Mouse (Mus musculus): ENCODE data around the gene Chl1. TPM values are rescaled to one million over a fixed set of nuclear protein-coding genes. Genes with fewer than 3 reads are reported as not detected.
A peak's percentile ranks its signal among the peaks of the same experiment; 100 is the strongest.

Gene Chl1
- 0.97 and 1.7 TPM in 2 replicates for polyA plus RNA-seq (2016; fragmentation: Nextera tagmentation; extraction: Ambion mirVana)

- Histone ChIP-seq H3K4me1 (replicated peaks) (peaks cover 20% of the 10 kb centered on the region), H3K36me3 (no peaks in the 10 kb centered on the region), H3K4me2 (peak within 1 kb of the TSS; percentile 74), H3K9me3 (no peaks in the 10 kb centered on the region), H3K4me3 (replicated peaks) (peak within 1 kb of the TSS; percentile 42), H3K27me3 (peaks cover 60% of the 10 kb centered on the region), H3K27ac (no peak within 1 kb of the TSS), H3K9ac (replicated peaks) (no peak within 1 kb of the TSS)
- peak; percentile 60; the same call in 1 of the 2 replicates for ATAC-seq (ENCODE audit: insufficient number of reproducible peaks, insufficient read depth, low FRiP score, low TSS enrichment, low read depth)
- WGBS, result 3% methylated on average over 25 of the region's 25 CpGs
Observed at GRCm38 (mm10) chr6:103510392-103511289, at the start of gene Chl1. Gene Chl1 (plus strand): TSS chr6:103510586.

GRCm38 (mm10) chr6:103465479-103466080 lies 44.8 kb upstream of the Chl1 start:
- H3K9me3 ChIP-seq, result no peaks in the 10 kb centered on the region
- no peaks in the 10 kb centered on the region for H3K36me3 ChIP-seq
- WGBS, result 75% methylated on average over 5 of the region's 5 CpGs
- no peaks in the 10 kb centered on the region for H3K4me1 ChIP-seq (replicated peaks)
- no peak overlapping the region for H3K9ac ChIP-seq (replicated peaks)
- H3K27me3 ChIP-seq, result no peaks in the 10 kb centered on the region
- H3K4me2 ChIP-seq, result no peak overlapping the region
- no peak overlapping the region for H3K4me3 ChIP-seq (replicated peaks)
- no peak for ATAC-seq (ENCODE audit: insufficient number of reproducible peaks, insufficient read depth, low FRiP score, low TSS enrichment, low read depth)
- no peak overlapping the region for H3K27ac ChIP-seq

GRCm38 (mm10) chr6:103473316-103473715 lies 37.1 kb upstream of the Chl1 start:
- no peaks in the 10 kb centered on the region for H3K27me3 ChIP-seq
- H3K4me2 ChIP-seq, result no peak overlapping the region
- H3K9me3 ChIP-seq, result no peaks in the 10 kb centered on the region
- H3K4me3 ChIP-seq (replicated peaks), result no peak overlapping the region
- no peak for ATAC-seq (ENCODE audit: insufficient number of reproducible peaks, insufficient read depth, low FRiP score, low TSS enrichment, low read depth)
- H3K27ac ChIP-seq, result no peak overlapping the region
- 62% methylated on average over 5 of the region's 5 CpGs for WGBS
- no peak overlapping the region for H3K9ac ChIP-seq (replicated peaks)
- H3K4me1 ChIP-seq (replicated peaks), result no peaks in the 10 kb centered on the region
- H3K36me3 ChIP-seq, result no peaks in the 10 kb centered on the region

- Histone ChIP-seq H3K4me2 (no peak overlapping the region), H3K9ac (replicated peaks) (no peak overlapping the region), H3K9me3 (no peaks in the 10 kb centered on the region), H3K36me3 (no peaks in the 10 kb centered on the region), H3K27me3 (no peaks in the 10 kb centered on the region), H3K27ac (no peak overlapping the region), H3K4me3 (replicated peaks) (no peak overlapping the region), H3K4me1 (replicated peaks) (no peaks in the 10 kb centered on the region)
- 82% methylated on average over 1 of the region's 1 CpGs for WGBS
- ATAC-seq (ENCODE audit: insufficient number of reproducible peaks, insufficient read depth, low FRiP score, low TSS enrichment, low read depth), result no peak
Observed at GRCm38 (mm10) chr6:103487199-103487598, 23.2 kb upstream of the Chl1 start.

- no peak overlapping the region for H3K9ac ChIP-seq (replicated peaks)
- peak; percentile 15; the same call in 1 of the 2 replicates for ATAC-seq (ENCODE audit: insufficient number of reproducible peaks, insufficient read depth, low FRiP score, low TSS enrichment, low read depth)
- H3K36me3 ChIP-seq, result no peaks in the 10 kb centered on the region
- 13% methylated on average over 4 of the region's 4 CpGs for WGBS
- H3K4me3 ChIP-seq (replicated peaks), result no peak overlapping the region
- H3K27me3 ChIP-seq, result no peaks in the 10 kb centered on the region
- no peak overlapping the region for H3K4me2 ChIP-seq
- peaks cover 6% of the 10 kb centered on the region; the same call in 1 of the 2 replicates for H3K4me1 ChIP-seq (replicated peaks)
- H3K27ac ChIP-seq, result no peak overlapping the region
- no peaks in the 10 kb centered on the region for H3K9me3 ChIP-seq
Observed at GRCm38 (mm10) chr6:103498404-103498803, 12.0 kb upstream of the Chl1 start.

- H3K4me1 ChIP-seq (replicated peaks), result no peaks in the 10 kb centered on the region
- WGBS, result 64% methylated on average over 3 of the region's 3 CpGs
- H3K4me3 ChIP-seq (replicated peaks), result no peak overlapping the region
- no peaks in the 10 kb centered on the region for H3K9me3 ChIP-seq
- no peak overlapping the region for H3K4me2 ChIP-seq
- ATAC-seq (ENCODE audit: insufficient number of reproducible peaks, insufficient read depth, low FRiP score, low TSS enrichment, low read depth), result no peak
- H3K27me3 ChIP-seq, result peaks cover 14% of the 10 kb centered on the region
- no peaks in the 10 kb centered on the region for H3K36me3 ChIP-seq
- no peak overlapping the region for H3K27ac ChIP-seq
- no peak overlapping the region for H3K9ac ChIP-seq (replicated peaks)
Observed at GRCm38 (mm10) chr6:103504065-103504464, 6.3 kb upstream of the Chl1 start.

GRCm38 (mm10) chr6:103507751-103508575 lies 2.4 kb upstream of the Chl1 start:
- Histone ChIP-seq H3K36me3 (no peaks in the 10 kb centered on the region), H3K4me2 (no peak overlapping the region), H3K9ac (replicated peaks) (no peak overlapping the region), H3K9me3 (no peaks in the 10 kb centered on the region), H3K27ac (no peak overlapping the region), H3K4me3 (replicated peaks) (no peak overlapping the region), H3K4me1 (replicated peaks) (peaks cover 20% of the 10 kb centered on the region), H3K27me3 (peaks cover 50% of the 10 kb centered on the region)
- WGBS, result 64% methylated on average over 3 of the region's 3 CpGs
- ATAC-seq (ENCODE audit: insufficient number of reproducible peaks, insufficient read depth, low FRiP score, low TSS enrichment, low read depth), result no peak

GRCm38 (mm10) chr6:103509596-103509995 lies 790 bp upstream of the Chl1 start:
- ATAC-seq (ENCODE audit: insufficient number of reproducible peaks, insufficient read depth, low FRiP score, low TSS enrichment, low read depth), result no peak
- 70% methylated on average over 4 of the region's 4 CpGs for WGBS
- no peak overlapping the region for H3K9ac ChIP-seq (replicated peaks)
- no peak overlapping the region for H3K27ac ChIP-seq
- no peak overlapping the region for H3K4me3 ChIP-seq (replicated peaks)
- no peaks in the 10 kb centered on the region for H3K9me3 ChIP-seq
- peaks cover 60% of the 10 kb centered on the region for H3K27me3 ChIP-seq
- no peaks in the 10 kb centered on the region for H3K36me3 ChIP-seq
- peaks cover 20% of the 10 kb centered on the region for H3K4me1 ChIP-seq (replicated peaks)
- no peak overlapping the region for H3K4me2 ChIP-seq

- peaks cover 20% of the 10 kb centered on the region for H3K4me1 ChIP-seq (replicated peaks)
- no peaks in the 10 kb centered on the region for H3K36me3 ChIP-seq
- peak overlapping the region; percentile 74 for H3K4me2 ChIP-seq
- H3K9me3 ChIP-seq, result no peaks in the 10 kb centered on the region
- peaks cover 60% of the 10 kb centered on the region for H3K27me3 ChIP-seq
- 4% methylated on average over 18 of the region's 18 CpGs for WGBS
- H3K27ac ChIP-seq, result no peak overlapping the region
- H3K4me3 ChIP-seq (replicated peaks), result peak overlapping the region; percentile 42
- 0 out of 2 replicates have a peak overlapping the region, but pooled peaks have one; percentile 31 for H3K9ac ChIP-seq (replicated peaks)
- ATAC-seq (ENCODE audit: insufficient number of reproducible peaks, insufficient read depth, low FRiP score, low TSS enrichment, low read depth), result no peak
Observed at GRCm38 (mm10) chr6:103511290-103511971, 1.0 kb downstream of the Chl1 start.

GRCm38 (mm10) chr6:103511972-103512565 lies 1.7 kb downstream of the Chl1 start:
- H3K9me3 ChIP-seq, result no peaks in the 10 kb centered on the region
- ATAC-seq (ENCODE audit: insufficient number of reproducible peaks, insufficient read depth, low FRiP score, low TSS enrichment, low read depth), result peak; percentile 60
- peaks cover 20% of the 10 kb centered on the region for H3K4me1 ChIP-seq (replicated peaks)
- H3K36me3 ChIP-seq, result no peaks in the 10 kb centered on the region
- peaks cover 60% of the 10 kb centered on the region for H3K27me3 ChIP-seq
- peak overlapping the region; percentile 74 for H3K4me2 ChIP-seq
- peak overlapping the region; percentile 42 for H3K4me3 ChIP-seq (replicated peaks)
- under 1% methylated on average over 29 of the region's 29 CpGs for WGBS
- peak overlapping the region; percentile 31; the same call in 1 of the 2 replicates for H3K9ac ChIP-seq (replicated peaks)
- no peak overlapping the region for H3K27ac ChIP-seq
